Mouse (Mus musculus): ENCODE results near the gene Ubtd2.

DNA sequence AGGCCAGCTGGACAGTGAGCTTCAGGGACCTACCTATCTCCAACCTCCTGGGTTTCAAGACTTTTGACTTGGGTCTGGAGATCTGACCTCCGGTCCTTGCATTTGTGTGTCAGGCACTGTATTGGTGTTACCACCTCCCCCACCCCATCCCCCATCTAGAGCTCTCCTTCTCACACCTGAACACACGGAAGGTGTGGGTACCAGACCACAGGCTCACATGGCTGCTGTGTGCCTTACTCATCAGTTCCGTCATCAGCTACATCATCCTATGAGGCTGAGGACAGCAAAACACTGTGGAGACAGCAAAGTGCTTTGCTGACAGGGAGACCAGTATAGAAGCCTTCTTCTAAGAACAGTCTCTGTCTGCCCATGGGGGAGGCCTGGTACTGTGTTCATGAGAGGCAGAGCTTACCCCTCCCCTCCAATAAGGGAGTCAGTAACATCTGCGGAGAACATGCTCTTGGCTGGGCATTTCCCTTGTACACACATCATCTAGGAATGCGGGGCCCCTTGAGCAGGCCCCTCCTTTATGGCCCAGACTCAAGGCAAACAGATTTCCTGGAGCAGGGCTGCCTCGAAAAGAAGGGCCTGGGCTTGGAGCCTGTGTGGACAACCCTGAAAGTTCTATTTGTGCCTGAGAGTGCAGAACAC, 19.6 kb upstream of the Ubtd2 start:
- no peak for TF ChIP-seq CTCF (IDR thresholded peaks at IDR 0.05; ENCODE audit: low read depth)
- no peak for TF ChIP-seq EP300 (IDR thresholded peaks at IDR 0.05; ENCODE audit: low read depth)

Data from heart, postnatal 0 days (tissue).